Mouse (Mus musculus): ENCODE data around the gene Dnah17.

The Dnah17 gene

DNA sequence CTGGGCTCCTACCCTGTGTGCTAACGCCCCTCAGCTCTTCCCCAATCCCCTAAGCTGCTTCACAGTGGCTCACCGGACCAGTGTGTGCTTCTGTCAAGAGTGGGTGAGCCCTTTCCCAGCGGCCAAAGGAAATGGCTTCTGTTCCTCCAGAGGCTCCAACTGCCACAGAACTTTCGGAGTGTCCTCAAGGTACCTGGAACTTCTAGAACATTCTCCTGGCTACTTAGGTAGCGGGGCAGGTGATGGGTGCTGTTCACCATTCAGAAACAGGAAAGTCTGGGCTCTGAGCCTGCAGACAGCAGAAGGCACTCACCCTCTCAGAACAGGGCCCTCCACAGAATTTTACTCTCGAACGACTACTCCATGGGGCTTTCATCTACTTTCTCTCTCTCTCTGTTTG, at the start of gene Dnah17:
Gene Dnah17, minus strand, starts transcription at position 101 of the 400 bp plus-strand sequence.
- DNase-seq: no peak

- DNase-seq: no peak
These were observed 49.8 kb upstream of the Dnah17 start for GRCm38 (mm10) chr11:118180199-118180598.

- no peak for DNase-seq
These were observed 47.8 kb upstream of the Dnah17 start for GRCm38 (mm10) chr11:118178236-118178635.

- no peak for DNase-seq
These were observed 44.3 kb upstream of the Dnah17 start for GRCm38 (mm10) chr11:118174752-118175151.

- no peak for DNase-seq
These were observed 42.3 kb upstream of the Dnah17 start for GRCm38 (mm10) chr11:118172768-118173167.

- no peak for DNase-seq
These were observed 39.9 kb upstream of the Dnah17 start for GRCm38 (mm10) chr11:118170333-118170732.

DNA sequence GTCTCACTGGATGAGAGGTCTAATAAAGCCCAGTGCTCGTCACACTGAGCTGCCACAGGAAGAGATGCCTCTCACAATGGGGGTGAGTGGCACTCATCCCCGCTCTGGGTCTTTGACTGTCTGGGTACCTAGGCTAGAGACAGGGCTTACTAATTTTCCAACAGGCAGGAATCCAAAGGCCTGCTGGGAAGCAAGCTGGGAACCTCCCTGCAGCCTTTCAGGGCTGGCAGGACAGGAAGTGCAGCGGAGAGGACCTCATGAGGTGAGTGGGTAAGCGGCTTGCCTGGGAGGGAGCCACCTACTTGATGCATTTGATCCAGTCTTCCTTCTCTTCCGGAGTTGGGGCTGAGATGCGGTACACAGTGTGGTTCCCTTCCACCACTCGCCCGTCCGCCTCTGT, 38.3 kb upstream of the Dnah17 start:
- no peak for DNase-seq

DNA sequence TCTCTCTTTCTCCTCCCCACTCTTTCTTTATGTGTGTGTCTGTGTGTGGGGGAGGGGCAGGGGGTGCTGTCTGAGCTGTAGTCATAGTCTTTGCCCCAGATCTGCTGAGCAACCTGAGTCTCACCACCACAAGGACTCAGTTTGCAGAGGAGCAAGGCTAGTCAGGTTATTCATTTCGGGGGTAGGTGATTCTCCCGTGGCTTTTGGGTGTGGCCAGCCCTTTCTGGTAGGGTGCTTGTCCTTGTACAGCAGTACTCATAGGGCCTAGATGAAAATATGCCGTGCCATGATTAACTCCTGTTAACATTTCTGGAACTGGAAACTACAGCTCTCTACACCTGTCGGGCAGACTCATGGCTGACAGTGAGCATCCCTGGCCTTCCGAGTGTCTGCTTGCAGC, 36.2 kb upstream of the Dnah17 start:
- DNase-seq: no peak

GRCm38 (mm10) chr11:118165681-118166080, 35.2 kb upstream of the Dnah17 start:
- no peak for DNase-seq

- no peak for DNase-seq
These were observed 34.1 kb upstream of the Dnah17 start for GRCm38 (mm10) chr11:118164566-118164965.

GRCm38 (mm10) chr11:118162245-118162644, 31.8 kb upstream of the Dnah17 start:
- peak; percentile 20 for DNase-seq

- DNase-seq: no peak
These were observed 30.8 kb upstream of the Dnah17 start for GRCm38 (mm10) chr11:118161240-118161639.

DNA sequence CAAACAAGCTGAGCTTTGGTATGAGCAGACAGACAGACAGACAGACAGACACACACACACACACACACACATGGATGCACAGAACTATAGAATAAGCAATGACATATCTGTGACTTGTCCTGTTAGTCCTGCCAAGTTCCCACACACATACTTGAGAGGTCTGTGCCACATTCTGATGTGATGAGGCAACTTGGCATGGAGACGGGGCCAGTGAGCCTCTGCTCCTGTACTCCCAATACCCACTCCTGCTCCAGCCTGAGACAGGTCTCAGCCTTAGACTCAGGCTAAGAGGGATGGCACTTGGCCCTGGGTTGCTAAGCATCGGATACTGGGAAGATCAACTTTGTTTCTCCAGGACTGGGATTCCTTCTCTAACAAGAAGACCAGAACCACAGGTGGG, 30.3 kb upstream of the Dnah17 start:
- DNase-seq: no peak

- no peak for DNase-seq
These were observed 28.3 kb upstream of the Dnah17 start for GRCm38 (mm10) chr11:118158753-118159152.

DNA sequence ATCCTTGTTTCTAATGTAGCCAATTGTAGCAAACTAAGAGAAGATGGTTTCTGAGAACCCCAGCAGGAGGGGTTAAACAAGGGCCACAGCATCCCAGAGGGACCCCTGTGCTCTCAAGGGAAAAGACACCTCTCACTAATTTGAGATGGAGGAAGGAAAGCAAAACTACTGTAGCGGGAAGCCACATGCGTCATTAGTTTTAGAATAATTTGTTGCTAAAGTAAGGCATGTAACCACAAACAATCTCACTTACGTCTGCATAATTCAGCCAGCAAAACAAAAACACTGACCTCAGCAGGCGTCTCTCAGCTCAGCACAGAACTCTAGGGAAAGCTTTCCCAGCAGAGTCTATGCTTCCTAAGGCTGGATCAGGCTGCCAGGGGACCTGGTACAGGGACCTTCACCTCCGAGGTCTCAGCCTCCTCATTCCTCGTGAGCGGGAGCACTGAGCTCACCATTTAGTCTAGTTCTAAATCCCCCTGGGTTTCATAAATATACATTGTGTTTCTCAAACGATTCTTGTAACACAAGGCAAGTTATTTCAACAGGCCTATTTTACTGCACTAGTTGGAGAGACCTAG, 26.1 kb upstream of the Dnah17 start:
- DNase-seq: no peak

DNA sequence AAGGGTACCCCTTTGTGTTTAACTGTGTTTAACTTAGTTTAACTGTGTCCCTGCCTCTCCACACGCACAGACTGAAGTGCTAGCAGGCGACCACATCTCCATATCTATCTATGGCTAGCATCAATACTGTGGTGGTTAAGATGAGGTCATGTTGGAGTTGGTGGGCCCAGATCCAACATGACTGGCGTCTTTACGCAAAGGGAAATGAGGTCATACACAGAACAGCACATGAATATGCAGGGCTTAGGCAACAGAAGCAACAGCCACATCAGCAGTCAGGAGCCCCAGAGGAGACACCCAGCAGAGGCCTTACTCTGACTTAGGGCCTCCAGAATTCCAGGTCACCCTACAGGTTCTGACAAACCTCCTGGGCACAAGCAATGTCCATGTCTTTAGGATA, 22.5 kb upstream of the Dnah17 start:
- no peak for DNase-seq

DNA sequence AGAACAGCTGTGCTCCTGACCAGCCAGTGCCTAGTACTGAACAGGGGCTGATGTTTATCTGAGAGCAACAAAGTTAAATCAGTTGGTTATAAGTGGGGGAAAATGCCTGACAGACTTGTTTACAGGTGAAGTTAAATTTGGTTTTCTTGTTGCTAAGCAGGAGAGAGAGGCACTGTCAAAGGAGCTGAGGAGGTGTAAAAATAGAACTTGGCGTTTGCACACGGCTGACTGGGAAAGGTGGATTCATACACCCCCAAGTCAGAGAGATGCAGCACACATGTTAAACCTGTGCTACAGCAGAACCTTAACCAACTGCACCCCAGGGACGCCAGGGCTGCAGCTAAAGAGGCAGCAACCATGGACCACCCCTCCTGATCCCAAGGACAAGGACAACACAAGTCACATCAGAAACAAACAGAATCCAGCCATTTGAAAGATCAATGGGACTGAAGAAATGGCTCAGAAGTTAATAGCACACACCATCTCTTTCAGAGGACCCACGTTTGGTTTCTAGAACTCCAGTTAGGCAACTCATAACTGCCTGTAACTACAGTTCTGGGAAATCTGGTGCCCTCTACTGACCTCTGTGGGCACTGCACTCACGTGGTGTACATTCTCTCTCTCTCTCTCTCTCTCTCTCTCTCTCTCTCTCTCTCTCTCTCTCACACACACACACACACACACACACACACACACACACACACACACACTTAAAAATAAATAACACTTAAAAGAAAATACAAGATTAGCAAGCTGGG, 21.2 kb upstream of the Dnah17 start:
- DNase-seq: no peak

- no peak for DNase-seq
These were observed 19.8 kb upstream of the Dnah17 start for GRCm38 (mm10) chr11:118150115-118150701.

DNA sequence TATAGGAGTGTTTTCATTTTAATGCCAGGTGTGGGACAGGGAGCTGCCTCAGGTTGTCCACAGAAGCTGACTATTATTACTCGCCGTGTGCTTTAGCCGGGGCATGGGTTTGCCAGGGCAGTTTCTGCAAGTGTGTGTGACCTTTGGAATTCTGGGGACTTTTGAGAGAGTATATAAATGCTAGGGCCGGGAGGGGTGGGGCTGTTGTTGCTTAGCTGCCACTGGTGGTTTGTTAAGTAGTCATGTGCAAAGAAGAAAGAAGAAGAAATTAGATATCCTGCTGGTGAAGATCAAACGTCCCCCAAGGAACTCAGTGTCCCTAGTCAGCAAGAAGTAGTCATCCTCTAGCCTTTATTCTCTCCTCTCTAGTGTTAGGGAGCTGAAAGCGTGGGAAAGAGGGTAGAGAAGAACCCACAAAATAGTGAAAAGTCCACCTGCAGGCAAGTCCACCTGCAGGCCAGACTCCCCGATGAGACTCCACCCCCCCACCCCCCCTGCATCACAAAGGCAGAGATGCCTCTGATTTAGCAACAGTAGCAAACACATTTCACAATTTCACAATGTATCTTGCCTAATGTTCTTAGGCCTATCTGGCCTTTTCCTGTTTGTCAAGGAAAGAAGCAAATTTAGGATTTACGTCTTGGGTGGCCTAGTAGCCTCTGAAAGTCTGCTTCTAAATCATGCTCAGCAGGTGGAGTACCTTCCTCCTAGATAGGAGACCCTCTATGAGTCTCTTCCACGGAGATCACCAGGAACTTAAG, 17.6 kb upstream of the Dnah17 start:
- no peak for DNase-seq

- DNase-seq: no peak
These were observed 16.0 kb upstream of the Dnah17 start for GRCm38 (mm10) chr11:118146446-118146845.

- peak; percentile 59 for DNase-seq
These were observed 15.4 kb upstream of the Dnah17 start for GRCm38 (mm10) chr11:118145771-118146351.

DNA sequence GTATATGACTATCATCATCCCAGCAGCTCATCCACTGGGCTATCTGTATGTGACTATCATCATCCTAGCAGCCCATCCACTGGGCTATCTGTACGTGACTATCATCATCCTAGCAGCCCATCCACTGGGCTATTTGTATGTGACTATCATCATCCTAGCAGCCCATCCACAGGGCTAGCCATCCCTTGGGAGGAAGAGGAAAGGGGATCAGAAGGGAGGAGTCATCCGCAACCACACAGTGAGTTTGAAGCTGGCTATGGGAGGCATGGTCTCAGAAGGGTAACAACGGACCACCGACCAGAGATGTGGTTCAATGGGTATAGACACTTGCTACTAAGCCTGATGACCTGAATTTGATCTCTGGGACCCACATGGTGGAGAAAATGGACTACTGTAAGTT, 14.7 kb upstream of the Dnah17 start:
- DNase-seq: no peak

- DNase-seq: no peak
These were observed 13.3 kb upstream of the Dnah17 start for GRCm38 (mm10) chr11:118143731-118144130.
